Mouse (Mus musculus) spleen, adult 12 weeks (tissue): ENCODE data around the gene Gm49510.

ENCODE experiments used
- DNase-seq: peaks from one replicate; pipeline ENCODE4 v3.0.0; 2022; ENCODE audit warnings: low spot score

The Gm49510 gene

GRCm38 (mm10) chr15:78948152-78948725 is 48.8 kb downstream of the Gm49510 start:
- no peak for DNase-seq

- no peak for DNase-seq
Observed at GRCm38 (mm10) chr15:78948883-78949282, 49.4 kb downstream of the Gm49510 start.

GRCm38 (mm10) chr15:78955663-78956062 is 56.2 kb downstream of the Gm49510 start:
- DNase-seq: no peak

GRCm38 (mm10) chr15:78956351-78956750 is 56.9 kb downstream of the Gm49510 start:
- DNase-seq: no peak

- no peak for DNase-seq
Observed at GRCm38 (mm10) chr15:78957021-78957420, 57.6 kb downstream of the Gm49510 start.

- no peak for DNase-seq
Observed at GRCm38 (mm10) chr15:78959537-78959936, 60.1 kb downstream of the Gm49510 start.

GRCm38 (mm10) chr15:78960088-78960487 is 60.6 kb downstream of the Gm49510 start:
- no peak for DNase-seq

- no peak for DNase-seq
Observed at GRCm38 (mm10) chr15:78962885-78963284, 63.4 kb downstream of the Gm49510 start.
